14 mouse cellular contexts compared by ENCODE assay signal in the genomic region with DNA sequence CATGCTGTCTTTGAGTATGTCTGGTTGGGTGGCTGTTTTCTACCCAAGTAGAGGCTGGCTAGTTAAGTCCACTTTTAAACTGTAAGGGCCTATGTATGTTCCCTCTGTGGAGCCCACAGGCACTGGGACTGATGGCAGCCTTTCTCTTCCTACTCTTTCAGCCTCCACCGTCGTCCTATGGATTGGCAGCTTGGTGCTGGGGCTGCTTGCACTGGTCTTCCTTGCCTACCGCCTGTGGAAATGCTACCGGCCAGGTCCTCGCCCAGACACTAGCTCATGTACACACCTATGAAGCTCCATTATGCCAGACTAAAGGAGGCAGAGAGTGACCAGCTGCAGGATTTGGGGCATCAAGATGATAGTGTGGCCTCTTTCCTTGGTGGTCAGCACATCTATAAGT. TPM values are rescaled to one million over a fixed set of nuclear protein-coding genes. Genes with fewer than 3 reads are reported as not detected.
DNase-seq lines count a peak whose midpoint lies in the region; ATAC-seq lines count a peak whose summit lies in the region.
"Had no signal": no experiment of that assay in that cellular context is flagged by ENCODE, and none has a peak within 500 bp of the region (broad histone marks: within the 10 kb centered on the region; RNA-seq: fewer than 3 reads in every experiment).

No protein-coding gene starts in this region.

- ATAC-seq in neural tube, embryonic 12.5 days (ENCODE audit: low FRiP score, low read depth): no peak
- no peak for ATAC-seq in hindbrain, embryonic 12.5 days (ENCODE audit: low FRiP score)
- no peak for ATAC-seq in midbrain, embryonic 14.5 days (ENCODE audit: low FRiP score, low TSS enrichment)
- no peak for ATAC-seq in erythroblast, adult 5-6 weeks (replicated peaks; ENCODE audit: low FRiP score, poor library complexity, severe bottlenecking)

- peaks cover 27% of the 10 kb centered on the region for H3K4me1 ChIP-seq in neural tube, embryonic 12.5 days
- peaks cover 27% of the 10 kb centered on the region for H3K4me1 ChIP-seq in hindbrain, embryonic 12.5 days
- H3K4me1 ChIP-seq in midbrain, embryonic 14.5 days (ENCODE audit: control insufficient read depth, insufficient read depth, low read length): peaks cover 16% of the 10 kb centered on the region

- 0 out of 2 replicates have a peak, but pooled peaks cover 4% of the 10 kb centered on the region for H3K36me3 ChIP-seq in neural tube, embryonic 12.5 days
- H3K36me3 ChIP-seq in hindbrain, embryonic 12.5 days: peaks cover 1% of the 10 kb centered on the region; the same call in 1 of the 2 replicates
- 0 out of 2 replicates have a peak, but pooled peaks cover 6% of the 10 kb centered on the region for H3K36me3 ChIP-seq in midbrain, embryonic 14.5 days (ENCODE audit: control insufficient read depth, insufficient read depth, low read length)

- no peaks in the 10 kb centered on the region for H3K27me3 ChIP-seq in neural tube, embryonic 12.5 days (replicated peaks)
- no peaks in the 10 kb centered on the region; the same call in 1 of the 2 replicates for H3K27me3 ChIP-seq in hindbrain, embryonic 12.5 days
- H3K27me3 ChIP-seq in midbrain, embryonic 14.5 days (ENCODE audit: control insufficient read depth, insufficient read depth, low read length): no peaks in the 10 kb centered on the region

- H3K9ac ChIP-seq in neural tube, embryonic 12.5 days: no peak overlapping the region
- H3K9ac ChIP-seq in hindbrain, embryonic 12.5 days: no peak overlapping the region
- H3K9ac ChIP-seq in midbrain, embryonic 14.5 days (replicated peaks; ENCODE audit: low read length): no peak overlapping the region; the same call in 1 of the 2 replicates

- no peak overlapping the region for H3K4me3 ChIP-seq in neural tube, embryonic 12.5 days
- no peak overlapping the region for H3K4me3 ChIP-seq in hindbrain, embryonic 12.5 days
- H3K4me3 ChIP-seq in midbrain, embryonic 14.5 days (replicated peaks; ENCODE audit: low read depth, low read length): peak overlapping the region; percentile 98; the same call in 1 of the 2 replicates

- H3K4me2 ChIP-seq in neural tube, embryonic 12.5 days (replicated peaks): peak overlapping the region; percentile 93
- H3K4me2 ChIP-seq in hindbrain, embryonic 12.5 days (replicated peaks): peak overlapping the region; percentile 71; the same call in 1 of the 2 replicates
- peak overlapping the region; percentile 88 for H3K4me2 ChIP-seq in midbrain, embryonic 14.5 days (ENCODE audit: low read length)

- DNase-seq in neural tube, embryonic 10.5 days (ENCODE audit: extremely low spot score, low spot score): no peak
- DNase-seq in midbrain, embryonic 14.5 days: no peak
- no peak for DNase-seq in spleen, postnatal 14 days (ENCODE audit: low spot score in 2 of 2)
- DNase-seq in layer of hippocampus, adult 8-10 months (ENCODE audit: low spot score in 2 of 2): no peak
- DNase-seq: kidney, adult 11 months had no signal

- no peaks in the 10 kb centered on the region for H3K9me3 ChIP-seq in neural tube, embryonic 12.5 days
- H3K9me3 ChIP-seq in hindbrain, embryonic 12.5 days (replicated peaks): no peaks in the 10 kb centered on the region
- no peaks in the 10 kb centered on the region for H3K9me3 ChIP-seq in midbrain, embryonic 14.5 days (ENCODE audit: control insufficient read depth, low read length)
- H3K9me3 ChIP-seq: megakaryocyte, embryonic 14.5 days had no signal

- WGBS in neural tube, embryonic 12.5 days: 85% methylated on average over 5 of the region's 5 CpGs
- 82% methylated on average over 5 of the region's 5 CpGs for WGBS in hindbrain, embryonic 12.5 days
- WGBS in midbrain, embryonic 14.5 days: 91% methylated on average over 5 of the region's 5 CpGs

- H3K27ac ChIP-seq in neural tube, embryonic 12.5 days: no peak overlapping the region
- peak overlapping the region; percentile 98; the same call in 1 of the 2 replicates for H3K27ac ChIP-seq in hindbrain, embryonic 12.5 days
- peak overlapping the region; percentile 98 for H3K27ac ChIP-seq in midbrain, embryonic 14.5 days (replicated peaks; ENCODE audit: low read depth, low read length)

RNA-seq across cellular contexts. Expression of a gene that starts 1.1 kb away (rescaled TPM):
- 75.2 and 79.6 TPM in 2 replicates for polyA plus RNA-seq in neural tube, embryonic 12.5 days (2016; fragmentation: Nextera tagmentation; extraction: Ambion mirVana)
- 68.1 and 69.4 TPM in 2 replicates for polyA plus RNA-seq in hindbrain, embryonic 12.5 days (2016; fragmentation: Nextera tagmentation; extraction: Ambion mirVana)
- 94.4 and 110 TPM in 2 replicates for polyA plus RNA-seq in midbrain, embryonic 14.5 days (2014; fragmentation: Nextera tagmentation; extraction: Ambion mirVana)
- 2.9 and 6.3 TPM in 2 replicates for total RNA-seq in erythroblast, adult 5-6 weeks (2015; ENCODE audit: low replicate concordance)
- total RNA-seq in erythroblast, adult 5-6 weeks (2017; ENCODE audit: low replicate concordance): 0.56 and 0.68 TPM in 2 replicates
- total RNA-seq in layer of hippocampus, adult 8-10 months (2022): 10 to 100 TPM; 48.4 to 72.6 (median 64.3) TPM

RNA-seq across cellular contexts. Expression of a gene that starts 3.7 kb away (rescaled TPM):
- polyA plus RNA-seq in neural tube, embryonic 12.5 days (2016; fragmentation: Nextera tagmentation; extraction: Ambion mirVana): 1.1 and 2.0 TPM in 2 replicates
- 2.9 and 3.2 TPM in 2 replicates for polyA plus RNA-seq in hindbrain, embryonic 12.5 days (2016; fragmentation: Nextera tagmentation; extraction: Ambion mirVana)
- 0.31 and 1.00 TPM in 2 replicates for polyA plus RNA-seq in midbrain, embryonic 14.5 days (2014; fragmentation: Nextera tagmentation; extraction: Ambion mirVana)
- not detected in 2 replicates for total RNA-seq in erythroblast, adult 5-6 weeks (2015; ENCODE audit: low replicate concordance)
- total RNA-seq in erythroblast, adult 5-6 weeks (2017; ENCODE audit: low replicate concordance): 0.84 TPM in 1 of 2 replicates, not detected in the other
- total RNA-seq in layer of hippocampus, adult 8-10 months (2022): not detected
- total RNA-seq: gastrocnemius, adult 8-10 months; heart, adult 2 months; left cerebral cortex, adult 18-20 months had no signal
- polyA plus RNA-seq: heart, adult 2 months had no signal

RNA-seq across cellular contexts. Expression of a gene that starts 13.9 kb away (rescaled TPM):
- 136 and 141 TPM in 2 replicates for polyA plus RNA-seq in neural tube, embryonic 12.5 days (2016; fragmentation: Nextera tagmentation; extraction: Ambion mirVana)
- 121 and 124 TPM in 2 replicates for polyA plus RNA-seq in hindbrain, embryonic 12.5 days (2016; fragmentation: Nextera tagmentation; extraction: Ambion mirVana)
- polyA plus RNA-seq in midbrain, embryonic 14.5 days (2014; fragmentation: Nextera tagmentation; extraction: Ambion mirVana): 80.4 and 94.9 TPM in 2 replicates
- 20.5 and 25.9 TPM in 2 replicates for total RNA-seq in erythroblast, adult 5-6 weeks (2015; ENCODE audit: low replicate concordance)
- total RNA-seq in erythroblast, adult 5-6 weeks (2017; ENCODE audit: low replicate concordance): 36.7 and 46.1 TPM in 2 replicates
- total RNA-seq in layer of hippocampus, adult 8-10 months (2022): 10 to 100 TPM; 57.9 to 67.0 (median 66.1) TPM

RNA-seq across cellular contexts. Expression of a gene that starts 20.7 kb away (rescaled TPM):
- 0.65 and 1.4 TPM in 2 replicates for polyA plus RNA-seq in neural tube, embryonic 12.5 days (2016; fragmentation: Nextera tagmentation; extraction: Ambion mirVana)
- 1.2 and 1.3 TPM in 2 replicates for polyA plus RNA-seq in hindbrain, embryonic 12.5 days (2016; fragmentation: Nextera tagmentation; extraction: Ambion mirVana)
- polyA plus RNA-seq in midbrain, embryonic 14.5 days (2014; fragmentation: Nextera tagmentation; extraction: Ambion mirVana): 1.1 and 1.5 TPM in 2 replicates
- total RNA-seq in erythroblast, adult 5-6 weeks (2015; ENCODE audit: low replicate concordance): not detected in 2 replicates
- total RNA-seq in erythroblast, adult 5-6 weeks (2017; ENCODE audit: low replicate concordance): 1.7 TPM in 1 of 2 replicates, not detected in the other
- 1 to 10 TPM; 2.3 to 3.5 (median 3.3) TPM for total RNA-seq in layer of hippocampus, adult 8-10 months (2022)

RNA-seq across cellular contexts. Expression of a gene that starts 22.5 kb away (rescaled TPM):
- polyA plus RNA-seq in neural tube, embryonic 12.5 days (2016; fragmentation: Nextera tagmentation; extraction: Ambion mirVana): not detected in 2 replicates
- not detected in 2 replicates for polyA plus RNA-seq in hindbrain, embryonic 12.5 days (2016; fragmentation: Nextera tagmentation; extraction: Ambion mirVana)
- 0.17 and 0.40 TPM in 2 replicates for polyA plus RNA-seq in midbrain, embryonic 14.5 days (2014; fragmentation: Nextera tagmentation; extraction: Ambion mirVana)
- total RNA-seq in erythroblast, adult 5-6 weeks (2015; ENCODE audit: low replicate concordance): not detected in 2 replicates
- not detected in 2 replicates for total RNA-seq in erythroblast, adult 5-6 weeks (2017; ENCODE audit: low replicate concordance)
- under 1 TPM in 3 of 4 experiments, not detected in 1; 0.27 to 0.60 (median 0.39) TPM for total RNA-seq in layer of hippocampus, adult 8-10 months (2022)
- total RNA-seq: heart, adult 2 months; heart, postnatal 10 days had no signal
- polyA plus RNA-seq: heart, adult 2 months; lung, embryonic 16.5 days had no signal
